Mouse (Mus musculus) midbrain, embryonic 12.5 days (tissue): ENCODE results near the gene Tbx20. TPM values are rescaled to one million over a fixed set of nuclear protein-coding genes. Genes with fewer than 3 reads are reported as not detected.

Experiments
- ATAC-seq: fragments of 200-750 bp; cut with Nextera tagmentation; 2 replicates; pipeline ENCODE4 v1.8.0; 2017; ENCODE audit warnings: low read depth, moderate TSS enrichment, moderate library complexity; ENCODE audit not compliant: low FRiP score
- H3K27ac ChIP-seq: fragments of 300-500 bp; sonication (generic); replicated peaks from 2 replicates; pipeline ENCODE4 v1.5.1; 2016; ENCODE audit warnings: mild to moderate bottlenecking
- H3K27me3 ChIP-seq: fragments of 300-500 bp; sonication (generic); 2 replicates; pipeline ENCODE4 v1.6.1; 2016; ENCODE audit warnings: mild to moderate bottlenecking
- H3K36me3 ChIP-seq: fragments of 300-500 bp; sonication (generic); 2 replicates; pipeline ENCODE4 v1.6.1; 2016
- H3K4me1 ChIP-seq: fragments of 300-500 bp; sonication (generic); 2 replicates; pipeline ENCODE4 v1.6.1; 2016
- H3K4me2 ChIP-seq: fragments of 300-500 bp; sonication (generic); replicated peaks from 2 replicates; pipeline ENCODE4 v1.6.1; 2016; ENCODE audit warnings: mild to moderate bottlenecking, moderate library complexity
- H3K4me3 ChIP-seq: fragments of 300-500 bp; sonication (generic); 2 replicates; pipeline ENCODE4 v1.5.1; 2016; ENCODE audit warnings: mild to moderate bottlenecking
- H3K9ac ChIP-seq: fragments of 300-500 bp; sonication (generic); replicated peaks from 2 replicates; pipeline ENCODE4 v1.6.1; 2016; ENCODE audit warnings: mild to moderate bottlenecking, moderate library complexity
- H3K9me3 ChIP-seq: fragments of 300-500 bp; sonication (generic); 2 replicates; pipeline ENCODE4 v1.6.1; 2016; ENCODE audit warnings: mild to moderate bottlenecking
- whole genome bisulfite sequencing: fragments of 180-500 bp; shearing (Covaris S2); methylation state at CpG from one replicate; pipeline ENCODE4 v1.1.7; 2016; 5-methylcytosine and 5-hydroxymethylcytosine counted together
- polyA plus RNA-seq: library from polyadenylated mRNA; unstranded; fragments of >200 nt; fragmentation: Nextera tagmentation; extraction: Ambion mirVana; gene quantifications from 2 replicates; pipeline ENCODE4 v1.2.1, GENCODE M21; 2016

Gene Tbx20
- 0.14 and 0.21 TPM in 2 replicates for polyA plus RNA-seq

DNA sequence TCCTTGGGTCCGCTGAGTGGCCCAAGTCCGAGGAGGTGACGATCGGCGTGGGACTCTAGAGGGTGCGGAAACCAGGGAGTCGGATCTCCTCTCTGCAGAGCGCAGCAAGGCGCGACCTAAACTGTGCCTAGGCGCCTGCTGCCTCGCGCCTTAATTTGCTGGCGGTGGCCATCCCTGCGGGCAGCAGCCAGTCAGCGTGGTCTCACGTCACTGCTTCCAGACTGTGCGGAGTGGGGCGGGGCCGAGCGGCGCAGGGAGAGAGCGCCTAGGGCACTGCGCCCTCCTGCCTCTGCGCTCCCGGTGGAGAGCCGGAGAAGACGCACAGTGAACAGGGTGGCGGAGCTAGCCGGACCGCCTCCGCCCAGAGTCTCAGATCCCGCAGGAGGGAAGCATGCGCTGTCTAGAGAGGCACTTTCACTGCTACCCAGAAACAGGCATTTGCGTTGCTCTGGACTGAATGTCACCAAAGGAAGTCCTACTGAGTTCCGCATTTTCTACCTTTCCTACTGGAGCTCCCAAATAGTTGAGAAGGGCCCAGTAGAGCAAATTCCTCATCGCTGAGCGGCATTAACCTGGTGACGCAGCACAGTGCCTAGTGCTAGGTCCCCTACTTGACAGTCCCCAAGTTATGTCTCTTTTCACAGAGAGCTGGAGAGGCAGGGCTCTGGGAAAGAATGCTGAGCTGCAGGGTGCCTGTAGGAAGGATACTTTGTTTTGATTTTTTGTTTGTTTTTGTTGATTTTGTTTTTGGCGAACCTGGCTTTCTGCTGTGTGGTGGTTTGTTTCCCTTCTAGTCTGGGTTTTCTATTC, at the start of gene Tbx20:
TSS of gene Tbx20 (minus strand) at position 144 of the 810 bp plus-strand sequence.
- H3K4me3 ChIP-seq, result peak within 1 kb of the TSS; percentile 32
- H3K27me3 ChIP-seq, result peaks cover 97% of the 10 kb centered on the region
- H3K9me3 ChIP-seq, result no peaks in the 10 kb centered on the region
- H3K27ac ChIP-seq, result no peak within 1 kb of the TSS
- ATAC-seq, result peak; percentile 94
- H3K36me3 ChIP-seq, result no peaks in the 10 kb centered on the region
- H3K4me1 ChIP-seq, result peaks cover 33% of the 10 kb centered on the region
- H3K9ac ChIP-seq, result no peak within 1 kb of the TSS
- 1% methylated on average over 40 of the region's 40 CpGs for WGBS
- H3K4me2 ChIP-seq, result peak within 1 kb of the TSS; percentile 48

DNA sequence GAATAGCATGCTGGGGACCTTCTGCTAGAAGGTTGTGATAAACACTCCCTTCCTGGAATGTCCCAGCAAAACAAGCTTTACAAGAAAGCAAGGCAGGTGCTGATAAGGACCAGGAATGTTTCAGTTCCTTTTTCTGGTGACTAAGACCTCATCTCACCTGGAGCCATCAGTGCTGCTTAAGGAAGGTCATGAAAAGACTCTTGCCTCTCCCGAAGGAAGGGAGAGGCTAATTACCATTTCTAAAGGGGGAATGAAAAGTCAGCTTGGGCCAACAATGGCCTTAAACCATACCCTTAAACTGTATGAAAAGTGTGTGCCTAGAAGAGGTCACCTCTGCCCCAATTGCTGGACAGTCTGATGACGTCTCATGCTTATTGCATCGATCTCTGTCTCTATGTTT, 44.4 kb upstream of the Tbx20 start:
- H3K9ac ChIP-seq, result no peak overlapping the region
- WGBS, result 59% methylated on average over 3 of the region's 3 CpGs
- no peak overlapping the region for H3K27ac ChIP-seq
- no peaks in the 10 kb centered on the region for H3K4me1 ChIP-seq
- H3K9me3 ChIP-seq, result no peaks in the 10 kb centered on the region
- no peak for ATAC-seq
- H3K4me3 ChIP-seq, result no peak overlapping the region
- H3K36me3 ChIP-seq, result no peaks in the 10 kb centered on the region
- H3K27me3 ChIP-seq, result no peaks in the 10 kb centered on the region
- no peak overlapping the region for H3K4me2 ChIP-seq

DNA sequence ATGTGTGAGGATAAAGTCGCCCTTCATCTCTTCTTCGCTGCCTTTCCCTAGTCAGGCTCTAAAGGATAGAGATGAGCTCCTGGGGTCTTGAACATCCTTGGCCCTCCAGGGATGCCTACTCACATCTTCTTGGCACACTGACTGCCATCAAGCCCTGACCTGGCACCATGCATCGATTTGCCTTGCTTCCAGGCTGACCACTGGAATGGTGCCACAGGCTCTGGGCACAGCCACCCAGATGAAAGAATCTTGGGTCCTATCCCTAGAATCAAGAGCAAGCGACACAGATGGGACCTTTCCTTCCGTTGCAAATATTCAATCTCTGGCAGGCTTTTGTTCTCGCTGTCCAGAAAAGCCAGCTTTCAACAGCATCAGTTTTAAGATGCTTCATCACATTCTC, 38.4 kb upstream of the Tbx20 start:
- 93% methylated on average over 6 of the region's 6 CpGs for WGBS
- Histone ChIP-seq H3K9ac (no peak overlapping the region), H3K27me3 (no peaks in the 10 kb centered on the region), H3K36me3 (no peaks in the 10 kb centered on the region), H3K4me3 (no peak overlapping the region), H3K4me1 (no peaks in the 10 kb centered on the region), H3K9me3 (no peaks in the 10 kb centered on the region), H3K4me2 (no peak overlapping the region), H3K27ac (no peak overlapping the region)
- no peak for ATAC-seq

DNA sequence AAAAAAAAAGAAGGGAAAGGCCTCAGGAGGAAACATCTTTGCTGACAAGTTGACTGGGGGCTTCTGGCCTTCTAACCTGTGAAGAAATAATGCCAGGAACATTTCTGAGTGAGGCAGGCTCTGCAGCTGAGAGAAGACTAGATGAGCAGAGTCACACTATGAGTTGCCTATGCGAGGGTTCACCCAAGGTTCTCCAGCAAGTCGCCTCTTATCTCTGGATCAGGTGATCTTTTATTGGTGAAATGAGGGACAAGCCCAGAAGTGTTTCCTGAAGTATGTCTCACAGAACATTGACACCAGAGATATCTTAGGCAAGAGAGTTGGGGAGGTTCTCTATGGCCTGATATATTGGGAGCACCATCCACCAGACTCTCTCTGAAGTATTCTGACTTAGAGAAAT, 18.0 kb upstream of the Tbx20 start:
- no peaks in the 10 kb centered on the region for H3K36me3 ChIP-seq
- H3K4me3 ChIP-seq, result no peak overlapping the region
- no peaks in the 10 kb centered on the region for H3K9me3 ChIP-seq
- no peak overlapping the region for H3K4me2 ChIP-seq
- H3K27me3 ChIP-seq, result no peaks in the 10 kb centered on the region
- no peak for ATAC-seq
- H3K27ac ChIP-seq, result no peak overlapping the region
- 96% methylated on average over 2 of the region's 2 CpGs for WGBS
- no peaks in the 10 kb centered on the region for H3K4me1 ChIP-seq
- H3K9ac ChIP-seq, result no peak overlapping the region

DNA sequence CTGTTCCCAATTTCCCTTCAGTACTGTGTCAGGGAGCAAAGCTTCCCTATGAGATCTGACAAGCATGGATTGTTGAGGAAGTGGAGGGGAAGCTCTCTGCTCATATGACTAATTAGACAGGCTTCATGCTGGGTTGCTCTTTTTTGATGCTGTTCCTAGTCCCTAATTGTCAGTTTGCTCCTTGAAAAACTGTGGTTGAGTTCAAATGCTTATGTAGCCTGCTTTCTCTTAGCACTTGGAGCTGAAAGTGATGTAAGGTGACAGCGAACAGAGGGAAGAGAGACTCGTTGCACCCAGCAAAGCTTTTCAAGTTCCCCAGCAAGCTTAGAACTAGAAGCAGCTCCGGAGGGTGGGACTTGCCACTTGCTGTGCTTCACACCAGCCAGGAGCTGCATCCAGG, 15.3 kb upstream of the Tbx20 start:
- no peaks in the 10 kb centered on the region for H3K4me1 ChIP-seq
- no peak overlapping the region for H3K27ac ChIP-seq
- no peak overlapping the region for H3K4me3 ChIP-seq
- H3K9me3 ChIP-seq, result no peaks in the 10 kb centered on the region
- H3K27me3 ChIP-seq, result no peaks in the 10 kb centered on the region
- H3K9ac ChIP-seq, result no peak overlapping the region
- H3K36me3 ChIP-seq, result no peaks in the 10 kb centered on the region
- WGBS, result 73% methylated on average over 3 of the region's 3 CpGs
- H3K4me2 ChIP-seq, result no peak overlapping the region
- no peak for ATAC-seq

DNA sequence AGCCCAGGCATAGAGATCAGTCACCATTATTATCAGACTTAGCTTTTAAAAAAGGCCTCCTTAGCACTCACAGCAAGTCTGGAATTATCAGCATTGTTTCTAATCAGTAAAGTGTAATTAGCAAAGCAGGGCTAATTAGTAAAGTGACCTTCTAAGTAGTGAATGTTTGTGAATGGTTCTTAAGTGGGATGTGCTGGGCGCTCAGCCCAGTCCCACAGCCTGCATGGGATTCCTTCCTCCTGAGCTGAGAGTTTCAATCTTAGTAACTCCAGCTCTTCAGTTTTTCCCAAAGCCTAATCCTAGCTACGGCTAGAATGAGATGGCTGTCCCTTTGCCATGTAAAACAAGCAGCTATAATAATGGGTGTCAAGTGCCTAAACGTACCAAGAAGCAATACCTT, 8.2 kb upstream of the Tbx20 start:
- no peak overlapping the region for H3K27ac ChIP-seq
- H3K36me3 ChIP-seq, result no peaks in the 10 kb centered on the region
- H3K4me2 ChIP-seq, result no peak overlapping the region
- H3K4me3 ChIP-seq, result no peak overlapping the region
- no peak for ATAC-seq
- H3K9me3 ChIP-seq, result no peaks in the 10 kb centered on the region
- no peak overlapping the region for H3K9ac ChIP-seq
- peaks cover 57% of the 10 kb centered on the region for H3K27me3 ChIP-seq
- WGBS, result 13% methylated on average over 3 of the region's 3 CpGs
- peaks cover 16% of the 10 kb centered on the region for H3K4me1 ChIP-seq

DNA sequence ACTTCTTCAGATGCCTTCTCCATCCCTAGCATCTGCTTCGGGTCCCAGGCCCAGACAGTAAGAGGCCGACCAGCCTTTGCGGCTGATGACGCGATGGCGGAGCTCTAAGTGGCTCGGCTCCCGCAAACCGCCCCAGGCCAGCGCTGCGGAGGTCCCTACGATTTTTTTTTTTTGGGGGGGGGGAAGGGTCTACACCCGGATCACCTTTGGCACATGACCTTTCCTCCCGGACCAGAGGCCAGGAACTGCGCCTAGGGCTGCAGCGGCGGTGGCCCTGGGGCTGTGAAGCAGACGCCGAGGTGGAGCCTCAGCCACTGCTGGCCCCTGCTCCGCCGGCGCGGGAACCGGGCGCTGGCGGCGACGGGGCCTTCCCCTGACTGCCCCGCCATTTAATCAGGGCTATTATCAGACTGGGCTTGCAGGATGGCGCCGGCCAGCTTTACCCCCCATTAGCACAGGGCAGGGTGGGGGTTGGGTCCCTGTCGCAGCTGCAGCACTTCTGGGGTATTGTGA, 6.9 kb upstream of the Tbx20 start:
- peaks cover 22% of the 10 kb centered on the region for H3K4me1 ChIP-seq
- peak overlapping the region; percentile 63 for H3K4me2 ChIP-seq
- peaks cover 71% of the 10 kb centered on the region for H3K27me3 ChIP-seq
- no peak overlapping the region for H3K27ac ChIP-seq
- peak overlapping the region; percentile 40 for H3K4me3 ChIP-seq
- no peaks in the 10 kb centered on the region for H3K36me3 ChIP-seq
- peak; percentile 85 for ATAC-seq
- WGBS, result under 1% methylated on average over 32 of the region's 32 CpGs
- no peaks in the 10 kb centered on the region for H3K9me3 ChIP-seq
- H3K9ac ChIP-seq, result peak overlapping the region; percentile 21; the same call in 1 of the 2 replicates

DNA sequence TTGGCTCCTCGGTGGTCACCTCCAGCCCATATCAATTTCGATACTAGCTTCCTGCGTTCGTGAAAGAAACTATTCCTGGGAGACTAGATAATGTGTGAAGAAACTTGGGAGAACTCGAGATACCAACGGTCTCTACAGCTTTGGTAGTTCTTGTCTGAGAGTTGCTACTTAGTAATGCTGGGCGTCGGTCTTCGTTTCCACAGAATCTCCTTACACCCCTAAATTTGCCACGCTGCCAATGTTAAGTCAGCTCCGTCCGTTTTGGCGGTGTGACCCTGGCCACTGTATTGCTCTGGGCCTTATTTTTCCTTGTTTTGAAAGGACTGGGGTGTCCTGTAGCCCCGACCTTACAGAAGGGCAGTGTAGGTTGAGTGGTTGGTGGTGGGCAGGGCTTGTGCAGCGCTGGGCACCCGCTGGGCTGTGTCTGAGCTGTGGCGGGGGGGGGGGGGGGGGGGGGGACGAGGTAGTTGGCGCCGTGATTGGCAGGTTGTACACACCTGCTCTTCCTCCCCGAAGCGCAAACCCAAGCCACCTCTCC, 6.4 kb upstream of the Tbx20 start:
- under 1% methylated on average over 17 of the region's 22 CpGs for WGBS
- H3K9me3 ChIP-seq, result no peaks in the 10 kb centered on the region
- H3K4me3 ChIP-seq, result peak overlapping the region; percentile 40
- no peak overlapping the region for H3K27ac ChIP-seq
- peaks cover 22% of the 10 kb centered on the region for H3K4me1 ChIP-seq
- ATAC-seq, result peak; percentile 57
- peak overlapping the region; percentile 21; the same call in 1 of the 2 replicates for H3K9ac ChIP-seq
- no peaks in the 10 kb centered on the region for H3K36me3 ChIP-seq
- H3K4me2 ChIP-seq, result peak overlapping the region; percentile 63
- peaks cover 74% of the 10 kb centered on the region for H3K27me3 ChIP-seq

DNA sequence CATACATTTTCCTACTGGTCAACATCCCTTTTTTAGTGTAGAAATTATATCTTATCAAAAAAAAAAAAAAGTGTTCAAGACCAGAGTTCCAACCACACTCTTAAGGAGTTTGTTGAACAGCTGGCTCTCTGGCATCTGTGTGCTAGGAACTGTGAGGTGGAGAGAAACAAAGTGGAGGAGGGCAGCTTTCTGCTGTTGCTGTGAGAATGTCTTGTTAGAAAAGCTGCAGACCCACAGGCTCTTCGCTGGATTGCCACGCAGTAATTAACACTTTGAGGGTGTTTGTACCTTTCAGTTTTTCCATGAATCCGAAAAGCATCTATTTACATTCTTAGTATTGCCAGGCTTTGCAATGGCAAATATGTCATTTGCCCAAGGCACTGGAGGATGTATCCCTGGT, 5.9 kb upstream of the Tbx20 start:
- Histone ChIP-seq H3K36me3 (no peaks in the 10 kb centered on the region), H3K9ac (no peak overlapping the region), H3K9me3 (no peaks in the 10 kb centered on the region), H3K4me1 (peaks cover 22% of the 10 kb centered on the region), H3K27ac (no peak overlapping the region), H3K4me3 (no peak overlapping the region), H3K27me3 (peaks cover 79% of the 10 kb centered on the region), H3K4me2 (peak overlapping the region; percentile 63; the same call in 1 of the 2 replicates)
- no peak for ATAC-seq
- 3% methylated on average over 3 of the region's 3 CpGs for WGBS

DNA sequence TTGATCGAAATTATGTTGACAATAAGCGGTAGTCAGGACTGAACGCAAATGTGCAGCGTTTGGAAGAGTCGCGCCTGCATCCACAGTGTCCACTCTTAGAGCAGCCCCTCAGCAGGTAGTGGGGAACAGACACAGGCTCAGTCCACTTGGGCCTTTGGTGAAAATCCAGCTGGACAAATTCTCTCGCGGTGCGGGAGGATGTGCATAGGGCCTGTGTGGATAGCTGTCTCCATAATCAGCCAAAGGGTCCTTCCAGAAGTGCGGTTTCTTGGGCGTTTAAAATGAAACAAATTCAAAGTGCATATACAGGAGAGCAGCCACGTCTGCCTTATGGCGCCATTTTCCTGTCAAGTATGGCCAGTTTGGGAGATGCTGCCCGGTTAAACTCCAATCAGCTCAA, 4.5 kb upstream of the Tbx20 start:
- no peaks in the 10 kb centered on the region for H3K36me3 ChIP-seq
- H3K9me3 ChIP-seq, result no peaks in the 10 kb centered on the region
- no peak for ATAC-seq
- no peak overlapping the region for H3K9ac ChIP-seq
- no peak overlapping the region for H3K4me2 ChIP-seq
- no peak overlapping the region for H3K27ac ChIP-seq
- 3% methylated on average over 14 of the region's 14 CpGs for WGBS
- no peak overlapping the region for H3K4me3 ChIP-seq
- H3K27me3 ChIP-seq, result peaks cover 93% of the 10 kb centered on the region
- H3K4me1 ChIP-seq, result peaks cover 33% of the 10 kb centered on the region

DNA sequence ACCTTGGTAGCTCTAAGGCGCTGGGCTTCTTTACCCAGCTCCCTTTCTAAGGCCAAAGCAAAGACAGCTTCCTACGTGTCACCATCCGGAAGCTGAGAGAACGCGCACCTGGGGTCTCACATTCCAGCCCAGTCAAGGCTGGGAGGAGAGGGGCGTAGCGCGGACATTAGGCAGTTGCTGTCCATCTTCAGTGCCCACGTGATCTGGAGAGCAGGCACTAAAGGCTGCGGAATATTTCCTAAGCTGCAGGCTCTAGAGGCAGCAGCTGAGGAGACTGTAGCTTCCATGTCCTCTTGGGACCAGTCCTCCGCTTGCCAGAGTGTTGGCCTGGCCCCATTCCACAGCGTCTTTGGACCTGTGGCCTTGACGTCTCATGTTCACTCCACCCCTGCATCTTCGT, 3.9 kb upstream of the Tbx20 start:
- Histone ChIP-seq H3K4me3 (no peak overlapping the region), H3K36me3 (no peaks in the 10 kb centered on the region), H3K4me1 (peaks cover 33% of the 10 kb centered on the region), H3K9ac (no peak overlapping the region), H3K27me3 (peaks cover 96% of the 10 kb centered on the region), H3K9me3 (no peaks in the 10 kb centered on the region), H3K27ac (no peak overlapping the region), H3K4me2 (0 out of 2 replicates have a peak overlapping the region, but pooled peaks have one; percentile 2)
- ATAC-seq, result no peak
- WGBS, result under 1% methylated on average over 14 of the region's 14 CpGs

DNA sequence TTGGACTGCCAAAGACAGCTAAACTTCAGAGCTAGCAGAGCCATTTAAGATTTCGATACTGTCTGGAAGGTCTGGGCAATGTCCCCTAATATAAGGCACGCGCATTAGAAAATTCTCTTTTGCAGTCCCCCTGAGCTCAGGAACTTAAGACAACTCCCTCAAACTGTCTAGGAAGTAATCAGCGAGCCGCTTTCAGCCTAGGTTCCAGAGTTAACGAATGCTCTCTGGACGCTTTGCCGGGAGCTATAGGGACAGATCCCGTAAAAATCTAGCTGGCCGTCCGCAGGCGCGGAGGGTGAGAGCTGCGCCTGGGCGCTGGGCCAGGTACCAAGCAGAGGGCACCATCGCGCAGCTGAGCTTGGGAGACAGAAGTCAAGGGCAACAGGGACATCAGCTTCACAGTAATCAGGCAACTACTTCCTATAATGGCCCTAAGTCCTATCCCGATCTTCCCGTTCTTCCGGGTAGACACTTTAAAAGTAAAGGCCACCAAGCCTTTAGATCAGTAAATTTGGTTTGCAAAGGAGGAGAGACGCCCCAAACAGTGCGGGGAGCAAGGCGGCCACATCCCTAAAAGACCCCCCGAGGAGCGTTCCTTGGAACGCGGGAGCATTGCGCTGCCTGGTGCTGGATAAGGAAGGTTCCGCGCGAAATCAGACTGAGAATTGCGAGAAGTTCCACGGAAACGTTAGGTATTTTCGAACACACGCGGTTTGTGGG, 3.2 kb upstream of the Tbx20 start:
- peaks cover 33% of the 10 kb centered on the region for H3K4me1 ChIP-seq
- WGBS, result under 1% methylated on average over 37 of the region's 37 CpGs
- no peak overlapping the region for H3K4me3 ChIP-seq
- H3K9me3 ChIP-seq, result no peaks in the 10 kb centered on the region
- H3K27me3 ChIP-seq, result peaks cover 95% of the 10 kb centered on the region
- H3K4me2 ChIP-seq, result 0 out of 2 replicates have a peak overlapping the region, but pooled peaks have one; percentile 2
- no peaks in the 10 kb centered on the region for H3K36me3 ChIP-seq
- ATAC-seq, result no peak
- H3K9ac ChIP-seq, result no peak overlapping the region
- no peak overlapping the region for H3K27ac ChIP-seq
